Mouse (Mus musculus) forebrain, embryonic 10.5 days (tissue): ENCODE data around the gene Dnajb11. TPM values are rescaled to one million over a fixed set of nuclear protein-coding genes. Genes with fewer than 3 reads are reported as not detected.

Source experiments
- DNase-seq: peaks from one replicate; pipeline ENCODE4 v3.0.0-alpha.2; 2017; ENCODE audit warnings: low spot score; ENCODE audit errors: extremely low spot score
- H3K27ac ChIP-seq: fragments of 300-500 bp; sonication (generic); 2 replicates; pipeline ENCODE4 v1.5.1; 2016; ENCODE audit warnings: mild to moderate bottlenecking
- H3K27me3 ChIP-seq: fragments of 300-500 bp; sonication (generic); 2 replicates; pipeline ENCODE4 v1.6.1; 2016; ENCODE audit warnings: mild to moderate bottlenecking; ENCODE audit not compliant: poor library complexity, severe bottlenecking
- H3K36me3 ChIP-seq: fragments of 300-500 bp; sonication (generic); replicated peaks from 2 replicates; pipeline ENCODE4 v1.6.1; 2016; ENCODE audit warnings: mild to moderate bottlenecking, moderate library complexity
- H3K4me1 ChIP-seq: fragments of 300-500 bp; sonication (generic); 2 replicates; pipeline ENCODE4 v1.6.1; 2016
- H3K4me3 ChIP-seq: fragments of 300-500 bp; sonication (generic); 2 replicates; pipeline ENCODE4 v1.5.1; 2016; ENCODE audit warnings: mild to moderate bottlenecking, moderate library complexity
- H3K9me3 ChIP-seq: fragments of 300-500 bp; sonication (generic); 2 replicates; pipeline ENCODE4 v1.6.1; 2016; ENCODE audit warnings: mild to moderate bottlenecking, moderate library complexity
- WGBS: fragments of 180-500 bp; shearing (Covaris S2); methylation state at CpG from one replicate; pipeline ENCODE4 v1.1.7; 2016; 5-methylcytosine and 5-hydroxymethylcytosine counted together
- polyA plus RNA-seq: library from polyadenylated mRNA; unstranded; fragments of >200 nt; fragmentation: Nextera tagmentation; extraction: Ambion mirVana; gene quantifications from 2 replicates; pipeline ENCODE4 v1.2.1, GENCODE M21; 2016

Dnajb11 gene
- polyA plus RNA-seq, 1 experiment from 2014 or later, result 92.2 TPM

GRCm38 (mm10) chr16:22888835-22889234 lies 31.2 kb downstream of the Dnajb11 start:
- Histone ChIP-seq H3K27me3 (no peaks in the 10 kb centered on the region), H3K36me3 (no peaks in the 10 kb centered on the region), H3K9me3 (no peaks in the 10 kb centered on the region), H3K4me1 (peaks cover 19% of the 10 kb centered on the region), H3K27ac (no peak overlapping the region), H3K4me3 (no peak overlapping the region)
- DNase-seq, result no peak
- WGBS, result 67% methylated on average over 4 of the region's 4 CpGs

- WGBS, result 93% methylated on average over 8 of the region's 8 CpGs
- H3K4me1 ChIP-seq, result peaks cover 26% of the 10 kb centered on the region
- no peaks in the 10 kb centered on the region for H3K27me3 ChIP-seq
- no peaks in the 10 kb centered on the region for H3K9me3 ChIP-seq
- DNase-seq, result no peak
- H3K27ac ChIP-seq, result no peak overlapping the region
- H3K36me3 ChIP-seq, result no peaks in the 10 kb centered on the region
- no peak overlapping the region for H3K4me3 ChIP-seq
These were observed 32.1 kb downstream of the Dnajb11 start for GRCm38 (mm10) chr16:22889716-22890115.

- Histone ChIP-seq H3K27me3 (no peaks in the 10 kb centered on the region), H3K9me3 (no peaks in the 10 kb centered on the region), H3K4me1 (peaks cover 20% of the 10 kb centered on the region), H3K4me3 (no peak within 1 kb of the TSS), H3K36me3 (no peaks in the 10 kb centered on the region), H3K27ac (no peak within 1 kb of the TSS)
- no peak for DNase-seq
- 89% methylated on average over 11 of the region's 11 CpGs for WGBS
These were observed 33.3 kb downstream of the Dnajb11 start, which contains the start of gene Ahsg for GRCm38 (mm10) chr16:22890683-22891510. TSS of gene Ahsg (plus strand) at chr16:22891277.

- DNase-seq, result no peak
These were observed 34.1 kb downstream of the Dnajb11 start for GRCm38 (mm10) chr16:22891733-22892154.

GRCm38 (mm10) chr16:22894095-22894494 lies 36.5 kb downstream of the Dnajb11 start:
- no peaks in the 10 kb centered on the region for H3K36me3 ChIP-seq
- no peak for DNase-seq
- peaks cover 10% of the 10 kb centered on the region; the same call in 1 of the 2 replicates for H3K4me1 ChIP-seq
- H3K27ac ChIP-seq, result no peak overlapping the region
- no peaks in the 10 kb centered on the region for H3K27me3 ChIP-seq
- WGBS, result 85% methylated on average over 8 of the region's 8 CpGs
- no peaks in the 10 kb centered on the region for H3K9me3 ChIP-seq
- no peak overlapping the region for H3K4me3 ChIP-seq

More at GRCm38 (mm10) chr16:22891733-22892154, 34.1 kb downstream of the Dnajb11 start:
- Histone ChIP-seq H3K36me3 (no peaks in the 10 kb centered on the region), H3K27ac (no peak overlapping the region), H3K9me3 (no peaks in the 10 kb centered on the region), H3K4me1 (peaks cover 16% of the 10 kb centered on the region), H3K27me3 (no peaks in the 10 kb centered on the region), H3K4me3 (no peak overlapping the region)
- 90% methylated on average over 8 of the region's 8 CpGs for WGBS

GRCm38 (mm10) chr16:22896618-22897017 lies 39.0 kb downstream of the Dnajb11 start:
- DNase-seq, result no peak
- Histone ChIP-seq H3K27ac (no peak overlapping the region), H3K4me3 (no peak overlapping the region), H3K36me3 (no peaks in the 10 kb centered on the region), H3K4me1 (peaks cover 9% of the 10 kb centered on the region; the same call in 1 of the 2 replicates), H3K9me3 (no peaks in the 10 kb centered on the region), H3K27me3 (no peaks in the 10 kb centered on the region)
- 81% methylated on average over 2 of the region's 2 CpGs for WGBS

- no peak for DNase-seq
- H3K36me3 ChIP-seq, result no peaks in the 10 kb centered on the region
- H3K9me3 ChIP-seq, result no peaks in the 10 kb centered on the region
- H3K4me3 ChIP-seq, result no peak overlapping the region
- H3K27ac ChIP-seq, result no peak overlapping the region
- H3K4me1 ChIP-seq, result 0 out of 2 replicates have a peak, but pooled peaks cover 2% of the 10 kb centered on the region
- 70% methylated on average over 5 of the region's 5 CpGs for WGBS
- H3K27me3 ChIP-seq, result no peaks in the 10 kb centered on the region
These were observed 41.7 kb downstream of the Dnajb11 start for GRCm38 (mm10) chr16:22899346-22899745.

GRCm38 (mm10) chr16:22899866-22900570 lies 42.4 kb downstream of the Dnajb11 start:
- Histone ChIP-seq H3K27ac (no peak overlapping the region), H3K4me1 (no peaks in the 10 kb centered on the region), H3K9me3 (no peaks in the 10 kb centered on the region), H3K36me3 (no peaks in the 10 kb centered on the region), H3K27me3 (no peaks in the 10 kb centered on the region), H3K4me3 (no peak overlapping the region)
- 91% methylated on average over 10 of the region's 10 CpGs for WGBS
- no peak for DNase-seq

- H3K27ac ChIP-seq, result no peak overlapping the region
- H3K4me1 ChIP-seq, result no peaks in the 10 kb centered on the region
- H3K36me3 ChIP-seq, result no peaks in the 10 kb centered on the region
- H3K27me3 ChIP-seq, result no peaks in the 10 kb centered on the region
- no peak overlapping the region for H3K4me3 ChIP-seq
- no peaks in the 10 kb centered on the region for H3K9me3 ChIP-seq
- DNase-seq, result no peak
- 89% methylated on average over 3 of the region's 3 CpGs for WGBS
These were observed 43.7 kb downstream of the Dnajb11 start for GRCm38 (mm10) chr16:22901326-22901725.

- H3K9me3 ChIP-seq, result no peaks in the 10 kb centered on the region
- DNase-seq, result no peak
- 90% methylated on average over 6 of the region's 6 CpGs for WGBS
These were observed 51.6 kb downstream of the Dnajb11 start for GRCm38 (mm10) chr16:22909290-22909689.

GRCm38 (mm10) chr16:22911986-22912385 lies 54.3 kb downstream of the Dnajb11 start:
- Histone ChIP-seq H3K27ac (no peak overlapping the region), H3K27me3 (no peaks in the 10 kb centered on the region), H3K9me3 (no peaks in the 10 kb centered on the region; the same call in 1 of the 2 replicates), H3K36me3 (no peaks in the 10 kb centered on the region), H3K4me1 (no peaks in the 10 kb centered on the region), H3K4me3 (no peak overlapping the region)
- WGBS, result 78% methylated on average over 3 of the region's 3 CpGs
- no peak for DNase-seq

More at GRCm38 (mm10) chr16:22909290-22909689, 51.6 kb downstream of the Dnajb11 start:
- Histone ChIP-seq H3K27ac (no peak overlapping the region), H3K27me3 (no peaks in the 10 kb centered on the region), H3K4me3 (no peak overlapping the region), H3K4me1 (no peaks in the 10 kb centered on the region), H3K36me3 (no peaks in the 10 kb centered on the region)

GRCm38 (mm10) chr16:22912886-22913285 lies 55.2 kb downstream of the Dnajb11 start:
- WGBS, result 91% methylated on average over 6 of the region's 6 CpGs
- no peak for DNase-seq
- no peaks in the 10 kb centered on the region; the same call in 1 of the 2 replicates for H3K9me3 ChIP-seq

GRCm38 (mm10) chr16:22914276-22914675 lies 56.6 kb downstream of the Dnajb11 start:
- Histone ChIP-seq H3K9me3 (no peaks in the 10 kb centered on the region; the same call in 1 of the 2 replicates), H3K4me1 (peaks cover 11% of the 10 kb centered on the region), H3K4me3 (no peak overlapping the region), H3K27ac (no peak overlapping the region), H3K27me3 (no peaks in the 10 kb centered on the region), H3K36me3 (no peaks in the 10 kb centered on the region)
- no peak for DNase-seq

More at GRCm38 (mm10) chr16:22912886-22913285, 55.2 kb downstream of the Dnajb11 start:
- Histone ChIP-seq H3K27ac (no peak overlapping the region), H3K4me1 (no peaks in the 10 kb centered on the region), H3K27me3 (no peaks in the 10 kb centered on the region), H3K4me3 (no peak overlapping the region), H3K36me3 (no peaks in the 10 kb centered on the region)
